Mouse (Mus musculus) liver, adult 2 months (tissue): ENCODE results near the gene 4921539E11Rik.

ENCODE experiments used
- CTCF ChIP-seq: fragments of 200-500 bp; IDR thresholded peaks from 2 replicates; pipeline ENCODE4 v1.5.1; 2011; ENCODE audit warnings: low read depth, low read length, control low read depth
- POLR2A ChIP-seq: fragments of 200-500 bp; IDR thresholded peaks from 2 replicates; pipeline ENCODE4 v1.6.1; 2011; ENCODE audit warnings: low read length, control low read depth; ENCODE audit not compliant: insufficient read depth; ENCODE audit errors: extremely low read depth

DNA sequence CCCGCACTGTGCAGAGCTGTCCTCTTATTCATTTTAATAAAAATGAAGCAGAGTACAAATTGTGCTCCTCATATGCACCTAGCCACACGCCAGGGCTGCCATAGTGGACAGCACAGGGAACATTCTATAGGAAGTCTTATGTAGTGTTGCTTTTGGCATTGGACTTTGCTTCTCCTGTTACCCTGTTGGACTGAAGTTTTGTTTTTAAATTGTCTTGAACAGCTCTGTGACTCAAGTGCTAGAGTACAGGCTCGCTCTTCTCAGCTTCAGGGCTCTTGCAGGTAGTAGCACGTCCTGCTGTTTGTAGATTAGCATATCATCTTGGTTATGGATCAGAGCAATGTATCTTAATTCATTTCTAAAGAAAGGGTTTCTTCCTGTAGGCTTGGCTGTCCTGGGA is 25.2 kb upstream of the 4921539E11Rik start:
- TF ChIP-seq CTCF: no peak
- TF ChIP-seq POLR2A: no peak
